Mouse (Mus musculus): Measurements from ENCODE around the gene Pomgnt2. TPM values are rescaled to one million over a fixed set of nuclear protein-coding genes. Genes with fewer than 3 reads are reported as not detected.
"Not testable (repeated sequence)": the region's sequence is repeated elsewhere in the genome, so short reads cannot be mapped to it uniquely, and the experiment has no call there.

Gene Pomgnt2
- total RNA-seq (2022) = 10 to 100 TPM; 37.2 to 46.1 (median 43.4) TPM

GRCm38 (mm10) chr9:121997010-121997409, at the start of gene Pomgnt2:
Pomgnt2 (minus strand) TSS chr9:121997110.
- no peak for DNase-seq (ENCODE audit: low spot score in 2 of 2)

- no peak for DNase-seq (ENCODE audit: low spot score in 2 of 2)
Measured at GRCm38 (mm10) chr9:122039848-122040247, 42.9 kb upstream of the Pomgnt2 start.

- no peak for DNase-seq (ENCODE audit: low spot score in 2 of 2)
Measured at GRCm38 (mm10) chr9:122038631-122039030, 41.7 kb upstream of the Pomgnt2 start.

GRCm38 (mm10) chr9:122036496-122037054, 39.7 kb upstream of the Pomgnt2 start:
- no peak for DNase-seq (ENCODE audit: low spot score in 2 of 2)

- no peak for DNase-seq (ENCODE audit: low spot score in 2 of 2)
Measured at GRCm38 (mm10) chr9:122035807-122036206, 38.9 kb upstream of the Pomgnt2 start.

GRCm38 (mm10) chr9:122034949-122035348, 38.0 kb upstream of the Pomgnt2 start:
- no peak for DNase-seq (ENCODE audit: low spot score in 2 of 2)

- DNase-seq (ENCODE audit: low spot score in 2 of 2) = no peak
Measured at GRCm38 (mm10) chr9:122032071-122032470, 35.2 kb upstream of the Pomgnt2 start.

GRCm38 (mm10) chr9:122030706-122031105, 33.8 kb upstream of the Pomgnt2 start:
- DNase-seq (ENCODE audit: low spot score in 2 of 2) = no peak

- DNase-seq (ENCODE audit: low spot score in 2 of 2) = no peak
Measured at GRCm38 (mm10) chr9:122029765-122030164, 32.9 kb upstream of the Pomgnt2 start.

- DNase-seq (ENCODE audit: low spot score in 2 of 2) = no peak
Measured at GRCm38 (mm10) chr9:122027914-122028745, 31.2 kb upstream of the Pomgnt2 start.

- DNase-seq (ENCODE audit: low spot score in 2 of 2) = no peak
Measured at GRCm38 (mm10) chr9:122027081-122027913, 30.4 kb upstream of the Pomgnt2 start.

GRCm38 (mm10) chr9:122025855-122026590, 29.1 kb upstream of the Pomgnt2 start:
- DNase-seq (ENCODE audit: low spot score in 2 of 2) = no peak

- DNase-seq (ENCODE audit: low spot score in 2 of 2) = no peak
Measured at GRCm38 (mm10) chr9:122024419-122024818, 27.5 kb upstream of the Pomgnt2 start.

GRCm38 (mm10) chr9:122023873-122024272, 27.0 kb upstream of the Pomgnt2 start:
- no peak for DNase-seq (ENCODE audit: low spot score in 2 of 2)

- DNase-seq (ENCODE audit: low spot score in 2 of 2) = no peak
Measured at GRCm38 (mm10) chr9:122022776-122023175, 25.9 kb upstream of the Pomgnt2 start.

GRCm38 (mm10) chr9:122021581-122021980, 24.7 kb upstream of the Pomgnt2 start:
- DNase-seq (ENCODE audit: low spot score in 2 of 2) = no peak

GRCm38 (mm10) chr9:122021171-122021570, 24.3 kb upstream of the Pomgnt2 start:
- DNase-seq (ENCODE audit: low spot score in 2 of 2) = not testable (repeated sequence)

GRCm38 (mm10) chr9:122020321-122020720, 23.4 kb upstream of the Pomgnt2 start:
- DNase-seq (ENCODE audit: low spot score in 2 of 2) = no peak

GRCm38 (mm10) chr9:122018782-122019395, 22.0 kb upstream of the Pomgnt2 start:
- peak in 1 of 2 experiments; percentile 68 for DNase-seq (ENCODE audit: low spot score in 2 of 2)

GRCm38 (mm10) chr9:122018079-122018478, 21.2 kb upstream of the Pomgnt2 start:
- DNase-seq (ENCODE audit: low spot score in 2 of 2) = no peak

- peak; percentile 62 to 82 for DNase-seq (ENCODE audit: low spot score in 2 of 2)
Measured at GRCm38 (mm10) chr9:122014241-122014667, 17.3 kb upstream of the Pomgnt2 start.
